Mouse (Mus musculus) forelimb bud, embryonic 11.5 days (tissue): ENCODE results near the gene Tln2.

ENCODE experiments used
- DNase-seq: peaks from one replicate; pipeline ENCODE4 v3.0.0-alpha.2; 2012; ENCODE audit warnings: low read depth, low spot score

Gene Tln2

DNA sequence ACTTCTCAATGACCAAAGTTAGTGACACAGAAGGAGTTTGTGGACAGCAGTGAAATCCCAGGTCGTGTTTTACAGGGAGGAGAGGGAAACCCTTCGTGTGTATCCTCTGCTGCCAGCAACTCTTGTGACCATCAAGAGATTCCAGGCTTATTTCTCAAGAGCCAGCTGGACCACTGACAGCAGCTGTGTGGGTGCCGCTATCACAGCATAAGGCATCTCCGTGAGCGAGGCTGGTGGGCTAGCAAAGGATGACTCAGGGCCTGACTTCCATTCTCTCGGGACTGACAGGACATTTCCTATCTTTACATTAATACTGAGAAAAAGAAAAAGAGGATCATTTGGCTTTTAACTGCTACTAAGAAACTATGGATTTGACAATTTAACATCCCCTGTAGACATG lies 283.1 kb downstream of the Tln2 start:
- no peak for DNase-seq

DNA sequence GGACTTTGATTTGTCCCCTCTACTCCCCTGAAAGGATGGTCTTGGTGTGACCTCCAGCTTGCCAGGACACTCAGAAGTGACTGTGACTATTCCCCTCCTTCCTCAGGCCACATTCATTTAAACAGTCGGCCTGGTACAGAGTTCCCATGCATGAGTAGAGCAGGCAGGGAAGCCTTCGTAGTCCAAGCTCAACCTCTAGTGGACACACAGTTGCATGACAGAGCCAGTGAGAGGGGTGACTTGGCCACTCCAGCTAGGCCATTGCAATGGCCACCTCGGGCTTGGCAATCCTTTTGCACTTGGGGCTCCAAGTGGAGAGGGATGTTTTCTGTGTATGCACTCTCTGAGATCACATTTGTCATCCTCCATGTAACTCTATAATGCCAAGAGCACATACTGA lies 285.2 kb downstream of the Tln2 start:
- peak; percentile 27 for DNase-seq

DNA sequence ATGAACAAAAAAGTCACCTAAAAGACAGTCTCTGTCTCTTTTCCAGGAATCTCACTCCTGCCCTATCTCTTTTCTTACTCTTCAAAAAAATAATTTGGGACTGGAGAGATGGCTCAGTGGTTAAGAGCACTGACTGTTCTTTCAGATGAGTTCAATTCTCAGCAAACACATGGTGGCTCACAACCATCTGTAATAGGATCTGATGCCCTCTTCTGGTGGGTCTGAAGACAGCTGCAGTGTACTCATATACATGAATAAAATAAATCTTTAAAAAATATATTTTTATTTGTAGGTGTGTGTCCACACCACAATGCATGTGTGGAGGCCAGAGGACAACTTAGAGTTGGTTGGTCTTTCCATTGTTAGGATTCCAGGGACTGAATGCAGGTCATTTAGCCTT lies 286.1 kb downstream of the Tln2 start:
- no peak for DNase-seq

DNA sequence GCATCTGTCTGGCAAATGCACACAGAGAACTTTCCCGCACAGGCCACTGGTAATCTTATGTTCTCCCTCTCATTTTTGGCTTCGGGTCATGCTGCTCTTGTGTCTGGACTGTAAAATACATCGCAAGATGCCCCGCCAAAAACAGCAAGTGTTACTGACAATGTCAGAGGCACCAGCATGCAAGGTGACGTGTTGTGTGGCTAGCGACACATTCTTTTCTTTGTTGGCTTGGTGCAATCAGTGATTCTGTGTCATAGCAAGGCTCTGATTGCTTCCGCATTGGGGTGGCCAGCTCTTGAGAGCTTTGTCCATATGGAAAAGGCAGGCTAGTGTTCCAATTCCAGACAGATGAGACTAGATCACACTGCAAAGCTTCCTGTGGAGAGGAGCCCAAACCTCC lies 288.8 kb downstream of the Tln2 start:
- no peak for DNase-seq

DNA sequence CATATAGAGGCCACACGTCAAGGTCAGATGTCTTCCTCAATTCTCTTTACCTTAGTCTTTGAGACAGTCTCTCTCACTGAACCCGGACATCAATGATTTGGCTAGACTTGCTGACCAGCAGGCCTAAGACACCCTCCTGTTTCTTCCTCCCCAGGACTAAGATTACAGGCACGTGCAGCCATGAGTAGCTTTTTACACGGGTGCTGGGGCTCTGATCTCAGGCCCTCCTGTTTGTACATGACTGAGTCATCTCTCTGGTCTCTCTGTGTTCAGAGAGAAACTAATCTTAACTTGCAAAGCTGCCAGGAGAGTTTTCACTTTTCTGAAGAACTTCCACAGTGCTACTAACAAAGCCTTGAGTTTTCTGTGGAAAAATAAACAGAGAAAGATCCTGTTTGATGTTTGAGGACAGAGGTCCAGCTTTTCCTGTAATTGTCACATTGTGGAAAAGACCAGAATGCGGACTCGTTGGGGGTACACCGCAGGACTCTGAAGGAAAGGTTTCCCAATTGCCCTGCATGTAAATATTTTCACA lies 289.4 kb downstream of the Tln2 start:
- DNase-seq = no peak

DNA sequence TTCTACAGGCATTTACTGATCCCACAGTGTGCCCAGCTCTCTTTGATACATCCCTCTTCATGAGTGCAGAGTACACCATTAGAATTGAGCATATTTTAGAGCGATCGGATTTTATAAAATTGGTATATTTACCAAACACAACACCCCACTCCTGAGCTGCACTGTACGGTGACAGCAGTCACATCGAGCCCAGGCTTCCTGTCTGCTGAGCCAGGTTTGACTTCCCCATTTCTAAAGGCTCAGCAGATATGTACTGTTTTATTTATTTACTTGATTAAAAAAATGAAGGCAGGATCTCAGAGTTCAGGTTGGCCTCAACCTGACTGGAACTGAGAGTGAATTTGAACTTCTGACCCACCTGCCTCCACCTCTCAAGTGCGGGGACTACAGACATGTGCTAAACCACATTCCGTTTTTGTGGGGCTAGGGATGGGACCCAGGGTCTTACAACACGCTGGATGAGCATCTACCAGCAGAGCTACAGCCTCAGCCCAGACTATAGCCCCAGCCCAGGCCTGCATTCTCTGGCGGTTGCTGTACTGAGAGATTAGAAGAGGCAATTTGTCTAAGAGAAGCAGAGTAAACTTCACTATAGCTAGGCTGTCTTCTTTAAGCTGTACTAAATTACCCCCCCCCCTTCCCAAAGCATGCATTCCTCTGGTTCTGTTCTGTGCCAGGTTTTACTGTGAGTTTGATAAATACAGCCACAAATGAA lies 292.1 kb downstream of the Tln2 start:
- no peak for DNase-seq

DNA sequence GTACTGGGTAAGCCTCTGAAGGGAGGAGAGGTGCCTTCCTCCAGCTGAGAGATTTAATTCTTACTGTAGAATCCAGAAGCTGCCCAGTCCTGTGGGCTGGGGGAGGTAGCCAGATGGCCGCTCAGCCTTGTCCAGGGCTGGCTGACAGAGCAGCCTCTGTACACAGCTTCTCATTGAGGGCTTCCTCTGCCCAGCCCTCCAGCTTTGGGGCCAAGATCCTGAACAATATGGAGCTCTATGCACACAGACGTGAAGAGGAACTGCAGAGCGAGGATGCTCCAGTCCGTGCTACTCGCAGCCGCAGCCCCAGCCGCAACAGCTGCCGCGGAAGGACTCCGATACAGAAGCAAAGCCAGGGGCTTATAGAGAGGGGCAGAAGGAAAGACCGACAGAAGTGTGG lies 294.0 kb downstream of the Tln2 start:
- no peak for DNase-seq

DNA sequence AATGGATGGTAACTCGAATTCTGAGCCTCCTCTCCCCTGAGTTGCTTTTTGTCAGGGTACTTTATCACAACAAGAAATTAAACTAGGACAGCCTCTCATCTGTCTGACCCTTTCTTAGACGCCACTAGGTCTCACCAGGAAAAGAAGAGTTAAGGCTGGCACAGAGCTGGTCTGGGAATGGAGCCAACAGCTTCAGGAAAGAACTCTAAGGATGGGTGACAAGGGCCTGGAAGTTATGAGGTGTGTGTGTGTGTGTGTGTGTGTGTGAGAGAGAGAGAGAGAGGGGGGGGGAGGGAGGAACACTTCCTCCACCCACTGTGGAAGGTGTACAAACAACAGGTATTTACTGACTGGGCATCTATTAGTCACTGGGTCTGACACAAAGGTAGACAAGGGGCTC lies 294.6 kb downstream of the Tln2 start:
- DNase-seq = no peak

DNA sequence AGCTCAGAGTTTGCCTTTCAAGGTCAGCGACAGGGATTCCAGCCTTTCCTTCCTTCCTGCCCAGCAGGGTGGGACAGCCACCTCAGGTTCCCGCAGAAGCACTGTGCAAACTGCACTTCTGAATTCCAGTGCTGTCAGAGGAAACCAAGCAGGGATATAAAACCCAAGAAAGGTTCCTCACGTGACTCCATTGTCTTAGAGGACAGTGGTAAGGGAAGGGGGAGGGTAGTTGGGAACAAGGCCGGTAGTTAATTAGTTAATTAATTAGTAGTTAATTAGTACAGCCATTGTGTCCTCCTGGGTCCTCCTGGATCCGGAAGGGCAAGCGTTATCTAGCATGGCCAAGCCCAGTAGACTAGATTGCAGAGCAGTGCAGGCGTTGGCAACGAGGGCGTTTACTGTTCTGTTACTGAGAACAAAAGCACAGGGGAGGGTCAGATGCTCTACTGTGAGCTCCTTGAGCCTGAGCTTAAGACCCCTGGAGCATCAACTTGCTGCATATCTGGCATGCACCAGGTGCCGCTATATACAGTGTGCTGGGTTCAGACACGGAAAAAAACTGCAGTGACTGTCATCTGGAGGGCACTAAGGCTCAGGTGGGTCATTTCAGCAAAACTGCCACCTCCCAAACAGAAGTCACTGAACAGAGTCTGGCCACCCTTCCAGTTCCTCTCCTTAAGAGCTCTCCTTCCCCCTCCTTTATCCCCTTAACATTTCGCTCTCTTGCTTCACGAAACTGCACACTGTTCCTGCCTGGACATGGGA lies 298.5 kb downstream of the Tln2 start:
- no peak for DNase-seq

DNA sequence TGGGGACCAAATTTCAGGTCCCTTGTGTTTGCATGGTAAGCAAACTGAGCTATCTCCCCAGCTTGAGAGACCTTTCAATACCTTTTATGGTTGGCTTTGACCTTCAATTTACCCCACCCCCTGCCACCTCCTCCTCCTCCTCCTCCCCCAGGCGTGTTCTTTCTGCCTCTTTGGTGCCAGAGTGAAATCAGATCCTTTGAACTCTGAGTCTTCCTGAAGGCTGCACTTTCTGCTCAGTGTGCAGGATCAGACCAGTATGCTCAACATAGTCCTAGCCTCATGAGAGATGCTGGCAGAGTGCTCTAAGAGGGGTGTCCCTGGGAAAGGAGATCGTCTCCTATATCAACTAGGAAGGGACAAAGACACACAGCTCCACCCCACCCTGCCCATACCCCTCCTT lies 309.4 kb downstream of the Tln2 start:
- no peak for DNase-seq

DNA sequence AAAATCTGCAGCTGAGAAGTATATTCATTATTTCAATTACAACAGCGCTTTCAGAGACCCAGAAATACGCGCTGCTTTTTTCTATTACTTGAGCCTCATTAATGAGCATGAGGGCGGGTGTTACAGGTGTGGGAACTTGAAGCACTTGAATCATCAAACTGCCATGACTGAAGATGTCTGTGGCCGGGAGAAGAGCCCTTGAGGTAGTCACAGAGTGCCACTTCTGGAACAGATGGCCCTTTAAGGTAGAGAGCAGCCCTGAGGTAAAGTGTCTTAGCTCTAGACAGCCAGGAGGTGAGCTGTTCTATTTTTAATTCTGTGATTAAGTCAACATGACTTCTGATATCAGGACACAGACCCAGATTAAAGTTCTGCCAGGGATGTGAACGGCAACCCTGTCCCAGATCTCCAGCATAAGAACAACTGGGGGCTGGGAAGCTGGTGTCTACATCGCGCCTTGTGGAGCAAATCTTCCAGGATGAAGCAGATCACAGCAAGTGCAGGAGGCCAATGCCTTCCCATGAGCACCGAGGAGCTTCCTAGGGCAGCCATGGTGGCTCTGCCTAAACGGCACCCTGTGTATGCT lies 312.0 kb downstream of the Tln2 start:
- no peak for DNase-seq

DNA sequence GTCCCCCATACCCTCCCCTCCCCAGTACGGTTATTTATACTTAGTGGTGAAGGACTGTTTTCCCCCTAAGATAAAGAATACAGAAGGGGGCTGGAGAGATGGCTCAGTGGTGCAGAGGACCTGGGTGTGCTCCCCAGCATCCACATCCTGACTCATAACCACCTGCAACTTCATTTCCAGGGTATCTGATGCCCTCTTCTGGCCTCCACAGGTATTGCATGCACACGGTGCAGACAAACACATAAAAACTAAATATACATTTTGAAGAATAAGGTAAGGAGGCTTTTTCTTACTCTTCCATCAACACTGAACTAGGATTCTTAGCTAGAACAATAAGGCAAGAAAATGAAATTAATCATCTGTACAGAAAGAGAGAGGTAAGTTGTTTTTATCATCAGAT lies 314.2 kb downstream of the Tln2 start:
- DNase-seq = no peak

DNA sequence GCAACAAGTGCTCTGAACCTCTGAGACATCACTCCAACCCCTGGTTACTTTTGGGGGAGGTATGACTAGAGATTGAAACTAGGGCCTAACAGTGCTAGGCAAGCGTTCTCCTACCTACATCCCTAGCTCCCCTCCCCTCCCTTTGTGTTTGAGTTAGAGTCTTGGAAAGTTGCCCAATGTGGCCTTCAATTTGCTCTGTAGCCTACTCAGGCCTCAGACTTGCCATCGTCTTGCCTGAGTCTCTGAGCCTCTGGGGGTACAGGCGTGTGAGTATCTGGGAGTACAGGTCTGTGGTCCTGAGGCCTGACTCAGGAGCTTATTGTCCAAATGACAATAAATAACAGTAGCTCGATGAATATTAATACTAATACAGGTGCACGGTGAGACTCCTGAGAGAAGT lies 317.8 kb downstream of the Tln2 start:
- no peak for DNase-seq

DNA sequence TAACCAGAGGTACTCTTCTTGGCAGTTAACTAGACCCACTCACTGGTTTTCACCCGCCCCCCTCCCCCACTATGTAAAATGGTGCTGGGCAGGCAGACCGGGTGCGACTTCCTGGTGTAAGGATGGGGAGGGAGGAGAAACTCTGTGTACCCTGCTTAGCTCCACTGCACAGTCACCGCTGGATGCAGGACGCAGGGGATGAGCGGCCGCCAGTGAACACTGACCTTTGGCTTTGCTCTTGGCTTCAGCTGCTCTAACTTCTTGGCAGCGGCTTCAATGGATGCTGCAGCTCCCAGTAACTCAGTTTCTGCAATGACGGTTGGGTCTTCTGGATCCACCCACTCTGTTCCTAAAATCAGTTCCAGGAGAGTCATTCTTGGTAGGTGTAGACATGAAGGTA lies 319.0 kb downstream of the Tln2 start:
- no peak for DNase-seq

DNA sequence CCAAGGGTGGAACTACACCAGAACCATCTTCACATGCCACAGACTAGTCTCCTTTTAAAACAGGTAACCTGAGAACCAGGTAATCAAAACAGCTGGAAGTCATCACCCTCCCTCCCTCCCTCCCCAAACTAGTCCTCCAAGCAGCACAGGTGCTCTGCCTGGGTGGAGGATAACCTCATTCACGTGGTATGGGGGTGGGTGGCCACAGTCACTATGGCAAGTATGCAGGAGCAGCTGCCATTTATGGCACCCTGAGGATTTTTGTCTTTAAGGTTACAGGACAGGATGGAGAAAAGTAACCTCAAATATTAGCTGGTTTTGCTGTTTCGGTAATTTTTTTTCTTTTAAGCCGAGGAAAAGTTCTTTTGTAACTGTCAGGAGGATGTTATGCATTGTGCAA lies 322.5 kb downstream of the Tln2 start:
- DNase-seq = no peak

DNA sequence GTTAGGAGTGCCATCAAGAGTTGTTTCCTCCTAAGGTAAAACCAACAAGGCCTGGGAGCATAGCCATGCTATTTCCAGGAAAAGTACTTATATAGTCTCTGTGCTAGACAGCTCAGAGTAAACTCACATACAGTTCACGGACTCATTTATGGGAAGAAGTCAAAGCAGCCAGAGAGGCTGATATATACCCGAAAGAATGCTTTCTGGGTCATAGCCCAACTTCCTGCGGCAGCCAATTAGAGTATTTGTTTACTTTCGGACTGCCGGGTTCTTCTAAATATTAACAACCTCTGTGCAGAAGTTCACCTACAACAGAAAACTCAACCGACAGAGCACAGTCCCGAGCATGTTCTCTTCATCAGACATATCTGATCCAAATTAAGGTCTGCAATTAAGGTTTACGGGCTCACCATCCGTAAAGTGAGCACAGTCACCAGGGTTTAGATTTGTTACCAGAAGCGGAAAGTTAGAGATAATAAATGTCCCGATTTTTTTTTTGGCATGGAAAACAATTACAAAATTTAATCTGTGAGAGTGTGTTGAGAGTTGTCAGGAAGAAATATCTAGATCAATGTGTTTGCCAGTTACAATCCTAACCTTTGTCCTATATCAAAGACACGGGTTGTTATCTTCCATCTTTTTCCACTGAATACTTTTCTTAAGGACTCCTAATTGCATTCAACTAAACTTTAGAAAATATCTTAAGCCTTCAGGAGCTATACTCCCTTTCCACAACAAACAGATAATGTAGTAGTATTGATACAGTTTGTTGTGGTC lies 323.9 kb downstream of the Tln2 start:
- DNase-seq = no peak

DNA sequence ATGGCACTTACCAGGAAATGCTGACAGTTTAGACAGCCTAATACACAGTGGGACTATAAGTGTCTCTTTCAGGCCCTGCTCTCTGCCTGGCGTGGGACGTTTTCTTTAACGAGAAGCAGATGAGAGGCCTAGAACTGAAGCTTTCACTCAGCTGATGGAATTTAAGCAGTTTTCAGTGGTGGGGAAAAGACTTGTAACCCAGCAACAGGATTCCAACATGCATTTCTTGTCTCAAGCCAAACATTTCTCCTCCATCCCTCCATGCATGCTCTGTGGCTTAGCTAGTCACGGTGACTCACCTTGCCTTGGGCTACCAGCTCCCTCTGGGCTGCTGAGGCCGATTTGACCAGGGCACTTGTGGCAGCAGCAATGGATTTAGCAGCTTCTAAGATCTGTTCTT lies 330.5 kb downstream of the Tln2 start:
- peak; percentile 63 for DNase-seq

DNA sequence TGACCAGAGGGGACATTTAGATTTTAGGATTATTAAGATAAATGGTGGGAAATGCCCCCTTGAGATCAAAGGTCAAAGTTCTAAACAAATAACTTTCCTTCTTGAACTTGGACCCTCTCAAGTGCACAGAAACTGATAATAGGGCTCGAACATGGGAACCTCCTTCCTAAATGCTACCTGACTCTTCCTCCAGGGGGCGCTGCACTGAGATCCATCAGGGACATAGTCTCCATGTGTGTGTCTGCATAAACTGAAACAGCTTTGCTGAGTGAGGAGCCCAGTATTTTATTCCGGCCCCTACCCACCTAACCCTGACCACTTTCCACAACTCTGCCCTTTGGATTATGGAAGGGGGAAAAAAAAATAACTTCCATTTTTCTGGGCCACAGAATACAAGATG lies 339.1 kb downstream of the Tln2 start:
- DNase-seq = no peak

DNA sequence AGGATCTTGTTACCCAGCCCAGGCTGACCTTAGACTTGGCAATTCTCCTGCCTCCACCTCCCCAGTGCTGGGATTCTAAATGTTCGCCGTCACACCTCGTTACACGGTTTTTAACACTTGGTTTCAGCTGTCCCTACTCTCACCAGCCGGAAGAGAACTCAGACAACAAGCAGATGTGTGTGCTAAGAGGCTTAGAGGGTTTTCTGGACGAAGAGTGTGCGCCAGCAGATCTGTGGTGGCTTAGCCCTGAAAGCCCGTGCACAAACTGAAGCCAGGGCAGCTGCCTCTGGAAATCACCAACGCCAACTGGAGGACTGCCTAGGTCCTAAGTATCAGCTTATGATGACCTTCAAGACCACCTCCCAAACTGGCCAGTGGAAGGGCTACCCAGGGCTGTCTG lies 341.5 kb downstream of the Tln2 start:
- DNase-seq = peak; percentile 31

DNA sequence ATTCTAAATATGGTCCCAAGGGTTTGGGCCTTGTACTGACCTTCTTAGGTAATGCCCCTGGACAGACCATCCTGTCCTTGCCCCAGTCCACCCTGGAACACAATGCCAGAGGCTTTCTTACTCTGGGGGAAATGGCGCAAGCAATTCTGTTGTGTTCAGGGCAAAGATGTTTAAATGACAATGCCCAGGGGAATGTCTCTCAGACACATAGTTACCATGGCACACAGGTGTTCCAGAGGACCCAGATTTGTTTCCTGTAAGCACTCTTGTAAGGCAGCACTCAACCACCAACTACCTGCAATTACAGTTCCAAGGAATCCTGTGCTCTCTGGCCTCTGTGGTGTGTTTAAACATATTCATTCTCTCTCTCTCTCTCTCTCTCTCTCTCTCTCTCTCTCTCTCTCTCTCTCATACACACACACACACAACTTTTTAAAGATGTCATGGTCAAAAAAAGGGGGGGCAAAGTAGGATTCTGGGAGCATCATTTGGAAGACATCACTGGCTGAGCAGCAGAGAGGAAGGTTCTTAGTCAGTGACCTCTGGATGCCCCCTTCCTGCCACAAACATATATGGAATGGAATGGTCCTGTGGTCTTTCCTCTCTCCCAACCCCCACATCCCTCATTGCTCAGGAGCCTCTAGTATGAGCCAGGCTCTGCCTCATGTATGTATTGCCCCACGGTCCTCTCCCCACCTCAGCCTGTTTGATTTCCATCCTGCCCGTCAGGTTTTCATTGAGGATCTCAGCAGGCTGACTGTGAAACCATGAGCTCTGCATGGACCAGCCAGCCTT lies 345.1 kb downstream of the Tln2 start:
- no peak for DNase-seq

DNA sequence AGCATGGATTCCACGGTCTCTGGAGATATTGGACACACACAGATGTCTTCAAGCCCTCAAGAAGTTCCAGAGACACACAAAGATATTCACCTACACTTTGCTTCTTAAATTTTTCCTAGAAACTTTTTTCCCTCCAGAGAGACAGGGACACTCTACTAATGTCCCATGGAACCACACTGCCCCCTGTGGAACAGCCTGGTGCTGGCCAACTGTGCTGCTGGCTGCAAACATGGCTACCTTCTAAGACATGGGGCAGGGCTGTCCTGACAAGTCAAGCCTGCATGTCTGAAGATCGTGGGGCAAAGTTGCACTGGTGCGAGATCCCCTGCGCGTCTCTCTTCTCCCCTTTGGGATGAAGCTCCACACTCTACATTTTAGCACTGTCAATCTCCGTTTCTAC lies 346.2 kb downstream of the Tln2 start:
- DNase-seq = peak; percentile 70
